Mouse (Mus musculus) c-Kit-positive CD71-positive TER-119-positive erythroid progenitor cells, embryonic 14.5 days (primary cell): Measurements from ENCODE around the gene Colgalt1.

Experiments
- DNase-seq: peaks from one replicate; pipeline ENCODE4 v3.0.0-alpha.2; 2013; ENCODE audit warnings: low spot score

Gene Colgalt1

GRCm38 (mm10) chr8:71610822-71611651 lies at the start of gene Colgalt1:
Gene Colgalt1, plus strand, starts transcription at chr8:71610998.
- peak; percentile 98 for DNase-seq

GRCm38 (mm10) chr8:71561401-71561800 lies 49.4 kb upstream of the Colgalt1 start:
- peak; percentile 65 for DNase-seq

- peak; percentile 49 for DNase-seq
Observed at GRCm38 (mm10) chr8:71562751-71563150, 48.0 kb upstream of the Colgalt1 start.

DNA sequence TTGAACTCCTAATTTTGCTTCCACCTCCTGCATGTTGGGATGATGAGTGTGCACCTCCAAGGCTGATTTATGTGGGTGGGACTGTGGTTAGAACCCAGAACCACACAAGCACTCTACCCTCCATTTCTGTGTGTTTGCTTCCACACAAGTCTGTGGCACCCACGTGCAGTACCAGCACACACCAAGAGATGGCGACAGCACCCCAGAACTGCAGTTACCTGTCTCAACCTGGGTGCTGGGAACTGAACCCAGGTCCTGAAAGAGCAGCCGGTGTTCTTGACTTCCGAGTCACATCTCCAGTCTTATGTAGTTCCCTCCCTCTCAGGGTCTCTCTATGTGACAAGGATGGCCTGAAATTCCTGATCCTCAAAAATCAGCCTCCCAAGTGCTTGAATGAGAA lies 46.8 kb upstream of the Colgalt1 start:
- no peak for DNase-seq

DNA sequence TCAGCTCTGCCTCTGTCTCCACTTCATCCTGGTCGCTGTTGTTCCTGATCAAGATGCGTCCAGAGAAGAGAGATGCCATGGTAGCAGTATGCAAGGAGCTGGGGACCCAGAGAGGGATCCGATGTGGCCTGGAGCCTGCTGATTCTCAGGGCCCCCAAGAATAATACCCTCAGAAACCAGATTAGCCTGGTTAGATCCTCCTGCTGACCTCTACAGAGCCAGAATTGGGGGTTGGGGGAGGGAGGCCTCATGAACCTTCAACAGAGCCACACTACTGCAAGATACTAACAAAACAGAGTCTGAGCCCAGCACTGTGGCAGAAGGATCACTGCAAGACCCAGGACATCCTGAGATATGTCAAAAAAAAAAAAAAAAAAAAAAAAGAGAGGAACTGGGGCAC lies 44.3 kb upstream of the Colgalt1 start, which contains the start of gene Nxnl1:
Gene Nxnl1 (minus strand): TSS at position 101 of the 400 bp plus-strand sequence.
- DNase-seq = no peak

- DNase-seq = no peak
Observed at GRCm38 (mm10) chr8:71567587-71567986, 43.2 kb upstream of the Colgalt1 start.

GRCm38 (mm10) chr8:71568387-71568937 lies 42.3 kb upstream of the Colgalt1 start, which contains the start of gene Slc27a1:
Gene Slc27a1, plus strand, starts transcription at chr8:71568882.
- no peak for DNase-seq

GRCm38 (mm10) chr8:71568941-71569340 lies 41.9 kb upstream of the Colgalt1 start:
- no peak for DNase-seq

GRCm38 (mm10) chr8:71569366-71570290 lies 41.2 kb upstream of the Colgalt1 start:
- DNase-seq = no peak

- peak; percentile 65 for DNase-seq
Observed at GRCm38 (mm10) chr8:71570291-71570954, 40.4 kb upstream of the Colgalt1 start.

DNA sequence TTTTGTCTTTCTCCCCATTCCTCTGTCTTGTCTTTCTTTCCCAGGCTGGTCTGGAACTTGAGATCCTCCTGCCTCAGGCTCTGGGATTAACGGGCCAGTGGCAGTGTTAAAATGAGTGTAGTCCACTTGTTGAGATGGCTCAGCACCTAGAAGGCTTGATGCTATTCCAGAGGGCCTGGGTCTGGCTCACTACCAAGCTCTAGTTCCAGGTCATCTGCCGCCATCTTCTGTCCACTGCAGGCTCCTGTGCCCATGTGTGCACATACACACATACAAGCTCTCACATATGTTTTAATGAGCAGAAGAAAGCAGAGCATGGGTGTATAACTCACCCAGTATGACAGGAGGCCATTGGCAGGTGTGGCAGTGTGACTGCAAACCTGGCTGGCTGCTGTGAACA lies 38.7 kb upstream of the Colgalt1 start:
- no peak for DNase-seq

GRCm38 (mm10) chr8:71572847-71573633 lies 37.8 kb upstream of the Colgalt1 start:
- DNase-seq = no peak

- DNase-seq = no peak
Observed at GRCm38 (mm10) chr8:71574426-71574825, 36.4 kb upstream of the Colgalt1 start.

DNA sequence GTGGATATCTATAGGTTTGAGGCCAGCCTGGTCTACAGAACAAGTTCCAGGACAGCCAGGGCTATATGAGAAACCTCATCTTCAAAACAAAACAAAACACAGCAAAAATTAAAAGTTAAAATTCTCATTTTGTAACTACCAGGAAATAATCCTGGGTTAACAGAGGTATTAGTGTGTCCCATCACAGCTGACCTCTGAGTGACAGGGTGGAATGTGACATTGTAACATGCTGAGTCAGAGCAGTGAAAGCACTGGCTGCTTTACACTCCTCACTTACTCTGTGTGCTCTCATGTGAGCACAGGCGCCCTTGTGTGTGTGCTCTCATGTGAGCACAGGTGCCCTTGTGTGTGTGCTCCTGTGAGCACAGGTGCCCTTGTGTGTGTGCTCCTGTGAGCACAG lies 35.8 kb upstream of the Colgalt1 start:
- no peak for DNase-seq

DNA sequence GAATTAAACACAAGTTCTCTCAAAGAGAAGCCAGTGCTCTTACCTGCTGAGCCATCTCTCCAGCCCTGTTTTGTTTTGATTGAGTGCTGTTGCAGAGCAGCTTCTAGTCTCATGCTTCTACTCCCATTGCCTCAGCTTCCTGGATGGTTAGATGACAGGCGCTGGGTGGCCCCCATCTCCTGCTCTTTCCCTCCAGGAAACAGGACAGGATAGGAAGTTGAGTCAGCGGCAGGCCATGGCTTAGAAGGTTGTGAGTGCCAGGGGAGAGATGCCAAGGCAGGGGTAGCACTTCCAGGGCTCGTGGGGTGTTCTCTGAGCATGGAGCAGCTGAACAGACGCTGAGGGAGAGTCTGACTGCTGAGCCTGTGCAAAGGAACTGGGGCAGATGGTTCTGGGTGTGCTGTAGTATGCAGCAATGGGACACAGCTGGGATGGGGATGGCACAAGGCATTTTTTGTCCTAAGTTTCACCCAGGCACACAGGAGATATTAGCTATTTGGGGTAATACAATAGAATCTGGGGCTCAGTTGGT lies 32.9 kb upstream of the Colgalt1 start:
- DNase-seq = no peak

GRCm38 (mm10) chr8:71579009-71579408 lies 31.8 kb upstream of the Colgalt1 start:
- DNase-seq = no peak

DNA sequence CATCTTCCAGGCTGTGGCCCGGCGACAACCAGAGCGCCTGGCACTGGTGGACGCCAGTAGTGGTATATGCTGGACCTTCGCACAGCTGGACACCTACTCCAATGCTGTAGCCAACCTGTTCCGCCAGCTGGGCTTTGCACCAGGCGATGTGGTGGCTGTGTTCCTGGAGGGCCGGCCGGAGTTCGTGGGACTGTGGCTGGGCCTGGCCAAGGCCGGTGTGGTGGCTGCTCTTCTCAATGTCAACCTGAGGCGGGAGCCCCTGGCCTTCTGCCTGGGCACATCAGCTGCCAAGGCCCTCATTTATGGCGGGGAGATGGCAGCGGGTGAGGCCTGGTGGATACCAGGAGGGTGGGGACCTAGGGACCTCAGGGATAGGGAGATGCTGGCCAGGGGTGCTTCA lies 31.3 kb upstream of the Colgalt1 start:
- DNase-seq = no peak

- DNase-seq = no peak
Observed at GRCm38 (mm10) chr8:71580201-71580600, 30.6 kb upstream of the Colgalt1 start.

DNA sequence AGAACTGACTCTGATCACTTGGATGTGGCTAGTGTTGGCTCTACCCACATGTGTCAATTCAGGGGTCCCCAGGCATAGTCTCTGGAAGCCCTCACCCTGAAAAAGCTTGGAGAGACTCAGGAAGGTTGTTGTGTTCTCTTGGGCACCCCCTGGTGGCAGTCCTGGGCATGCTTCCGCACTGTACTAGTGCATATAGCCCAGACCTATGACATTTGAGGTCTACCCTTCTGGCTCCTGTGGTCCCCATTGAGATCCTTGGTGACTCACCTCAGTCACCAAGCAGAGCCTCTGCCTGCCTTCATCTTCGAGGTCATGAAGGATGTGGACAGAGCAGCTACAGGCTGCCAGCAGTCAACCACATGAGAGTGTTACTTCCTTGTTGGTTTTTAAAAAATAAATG lies 23.9 kb upstream of the Colgalt1 start:
- no peak for DNase-seq

- no peak for DNase-seq
Observed at GRCm38 (mm10) chr8:71588762-71589161, 22.0 kb upstream of the Colgalt1 start.

GRCm38 (mm10) chr8:71591017-71591416 lies 19.8 kb upstream of the Colgalt1 start:
- no peak for DNase-seq
